Mouse (Mus musculus) forebrain, embryonic 14.5 days (tissue): Measurements from ENCODE around the gene Ppm1a. TPM values are rescaled to one million over a fixed set of nuclear protein-coding genes. Genes with fewer than 3 reads are reported as not detected.
"Not testable (repeated sequence)": the region's sequence is repeated elsewhere in the genome, so short reads cannot be mapped to it uniquely, and the experiment has no call there.

Experiments used
- ATAC-seq: fragments of 200-750 bp; cut with Nextera tagmentation; 2 replicates; pipeline ENCODE4 v1.8.0; 2017; ENCODE audit warnings: mild to moderate bottlenecking, moderate library complexity
- DNase-seq: peaks from one replicate; pipeline ENCODE4 v3.0.0-alpha.2; 2015; ENCODE audit warnings: low spot score
- H3K27ac ChIP-seq: fragments of 300-500 bp; sonication (generic); 2 replicates; pipeline ENCODE4 v1.5.1; 2014; ENCODE audit warnings: low read depth, mild to moderate bottlenecking, control low read depth, low read length, moderate library complexity
- H3K27me3 ChIP-seq: fragments of 300-500 bp; sonication (generic); replicated peaks from 2 replicates; pipeline ENCODE4 v1.6.1; 2014; ENCODE audit warnings: low read length, control low read depth, mixed read lengths; ENCODE audit not compliant: control insufficient read depth, insufficient read depth
- H3K36me3 ChIP-seq: fragments of 300-500 bp; sonication (generic); 2 replicates; pipeline ENCODE4 v1.6.1; 2014; ENCODE audit warnings: low read length, control low read depth; ENCODE audit not compliant: control insufficient read depth, insufficient read depth
- H3K4me1 ChIP-seq: fragments of 300-500 bp; sonication (generic); 2 replicates; pipeline ENCODE4 v1.6.1; 2014; ENCODE audit warnings: antibody characterized with exemption, low read length, control low read depth; ENCODE audit not compliant: control insufficient read depth, insufficient read depth
- H3K4me2 ChIP-seq: fragments of 300-500 bp; sonication (generic); 2 replicates; pipeline ENCODE4 v1.6.1; 2014; ENCODE audit warnings: mild to moderate bottlenecking, control low read depth, low read length
- H3K4me3 ChIP-seq: fragments of 300-500 bp; sonication (generic); 2 replicates; pipeline ENCODE4 v1.5.1; 2014; ENCODE audit warnings: low read depth, low read length, control low read depth
- H3K9ac ChIP-seq: fragments of 300-500 bp; sonication (generic); 2 replicates; pipeline ENCODE4 v1.6.1; 2014; ENCODE audit warnings: mild to moderate bottlenecking, low read length, control low read depth, moderate library complexity
- H3K9me3 ChIP-seq: fragments of 300-500 bp; sonication (generic); replicated peaks from 2 replicates; pipeline ENCODE4 v1.6.1; 2016; ENCODE audit warnings: low read length, control low read depth, mixed read lengths; ENCODE audit not compliant: control insufficient read depth
- WGBS: fragments of 180-500 bp; shearing (Covaris S2); extraction: QIAGEN DNeasy Blood & Tissue Kit; methylation state at CpG from one replicate; pipeline ENCODE4 v1.1.7; 2014; 5-methylcytosine and 5-hydroxymethylcytosine counted together
- polyA plus RNA-seq: library from polyadenylated mRNA; unstranded; fragments of >200 nt; fragmentation: Nextera tagmentation; extraction: Ambion mirVana; gene quantifications from 2 replicates; pipeline ENCODE4 v1.2.1, GENCODE M21; 2014

Ppm1a gene
- polyA plus RNA-seq, 1 experiment from 2014 or later = 45.8 TPM

GRCm38 (mm10) chr12:72768230-72768629 lies 11.0 kb downstream of the Ppm1a start:
- 87% methylated on average over 2 of the region's 2 CpGs for WGBS
- Histone ChIP-seq H3K27ac (no peak overlapping the region), H3K9ac (no peak overlapping the region), H3K4me1 (peaks cover 5% of the 10 kb centered on the region), H3K4me2 (no peak overlapping the region), H3K36me3 (no peaks in the 10 kb centered on the region), H3K4me3 (no peak overlapping the region), H3K27me3 (no peaks in the 10 kb centered on the region), H3K9me3 (no peaks in the 10 kb centered on the region)
- DNase-seq = no peak
- no peak for ATAC-seq

- 88% methylated on average over 5 of the region's 5 CpGs for WGBS
- DNase-seq = no peak
- H3K27ac ChIP-seq = no peak overlapping the region
- H3K4me2 ChIP-seq = no peak overlapping the region
- H3K4me3 ChIP-seq = no peak overlapping the region
- no peaks in the 10 kb centered on the region for H3K4me1 ChIP-seq
- H3K9ac ChIP-seq = no peak overlapping the region
- no peaks in the 10 kb centered on the region for H3K27me3 ChIP-seq
- H3K9me3 ChIP-seq = no peaks in the 10 kb centered on the region
- ATAC-seq = no peak
- H3K36me3 ChIP-seq = no peaks in the 10 kb centered on the region
These were observed 12.4 kb downstream of the Ppm1a start for GRCm38 (mm10) chr12:72769546-72770230.

GRCm38 (mm10) chr12:72771153-72771552 lies 13.9 kb downstream of the Ppm1a start:
- WGBS = 97% methylated on average over 2 of the region's 2 CpGs
- Histone ChIP-seq H3K4me1 (no peaks in the 10 kb centered on the region), H3K36me3 (0 out of 2 replicates have a peak, but pooled peaks cover 3% of the 10 kb centered on the region), H3K9ac (no peak overlapping the region), H3K27ac (no peak overlapping the region), H3K9me3 (no peaks in the 10 kb centered on the region), H3K4me3 (no peak overlapping the region), H3K27me3 (no peaks in the 10 kb centered on the region), H3K4me2 (no peak overlapping the region)
- ATAC-seq = no peak
- no peak for DNase-seq

GRCm38 (mm10) chr12:72771711-72772110 lies 14.5 kb downstream of the Ppm1a start:
- ATAC-seq = no peak
- 0 out of 2 replicates have a peak, but pooled peaks cover 3% of the 10 kb centered on the region for H3K36me3 ChIP-seq
- 91% methylated on average over 3 of the region's 3 CpGs for WGBS
- no peaks in the 10 kb centered on the region for H3K9me3 ChIP-seq
- no peaks in the 10 kb centered on the region for H3K27me3 ChIP-seq
- no peak overlapping the region for H3K4me3 ChIP-seq
- no peak overlapping the region for H3K27ac ChIP-seq
- no peak for DNase-seq
- H3K9ac ChIP-seq = no peak overlapping the region
- H3K4me1 ChIP-seq = no peaks in the 10 kb centered on the region
- no peak overlapping the region for H3K4me2 ChIP-seq

- H3K36me3 ChIP-seq = 0 out of 2 replicates have a peak, but pooled peaks cover 3% of the 10 kb centered on the region
- WGBS = 54% methylated on average over 7 of the region's 7 CpGs
- no peak overlapping the region for H3K27ac ChIP-seq
- no peak overlapping the region for H3K9ac ChIP-seq
- no peaks in the 10 kb centered on the region for H3K9me3 ChIP-seq
- no peak for DNase-seq
- no peak for ATAC-seq
- no peak overlapping the region for H3K4me2 ChIP-seq
- H3K27me3 ChIP-seq = no peaks in the 10 kb centered on the region
- no peaks in the 10 kb centered on the region for H3K4me1 ChIP-seq
- H3K4me3 ChIP-seq = no peak overlapping the region
These were observed 16.7 kb downstream of the Ppm1a start for GRCm38 (mm10) chr12:72773921-72774320.

- DNase-seq (no peak), ATAC-seq (no peak)
- H3K27ac ChIP-seq = no peak overlapping the region
- H3K9ac ChIP-seq = no peak overlapping the region
- no peaks in the 10 kb centered on the region for H3K9me3 ChIP-seq
- H3K4me2 ChIP-seq = no peak overlapping the region
- H3K27me3 ChIP-seq = no peaks in the 10 kb centered on the region
- no peak overlapping the region for H3K4me3 ChIP-seq
- WGBS = 88% methylated on average over 4 of the region's 4 CpGs
- H3K4me1 ChIP-seq = no peaks in the 10 kb centered on the region
- H3K36me3 ChIP-seq = 0 out of 2 replicates have a peak, but pooled peaks cover 3% of the 10 kb centered on the region
These were observed 20.0 kb downstream of the Ppm1a start for GRCm38 (mm10) chr12:72777244-72777643.

- Histone ChIP-seq H3K4me2 (no peak overlapping the region), H3K9me3 (no peaks in the 10 kb centered on the region), H3K9ac (no peak overlapping the region), H3K27me3 (no peaks in the 10 kb centered on the region), H3K27ac (no peak overlapping the region), H3K4me1 (no peaks in the 10 kb centered on the region), H3K36me3 (peaks cover 24% of the 10 kb centered on the region), H3K4me3 (no peak overlapping the region)
- ATAC-seq (no peak), DNase-seq (no peak)
- 94% methylated on average over 5 of the region's 5 CpGs for WGBS
These were observed 22.9 kb downstream of the Ppm1a start for GRCm38 (mm10) chr12:72780136-72780535.

- not testable (repeated sequence) for H3K4me3 ChIP-seq, H3K4me1 ChIP-seq, ATAC-seq, H3K9me3 ChIP-seq, H3K4me2 ChIP-seq, DNase-seq, H3K27ac ChIP-seq, H3K9ac ChIP-seq, H3K27me3 ChIP-seq
- WGBS = 97% methylated on average over 4 of the region's 4 CpGs
- H3K36me3 ChIP-seq = peaks cover 36% of the 10 kb centered on the region
These were observed 25.5 kb downstream of the Ppm1a start for GRCm38 (mm10) chr12:72782786-72783185.

- no peaks in the 10 kb centered on the region for H3K9me3 ChIP-seq
- H3K27ac ChIP-seq = no peak overlapping the region
- DNase-seq (no peak), ATAC-seq (no peak)
- no peak overlapping the region for H3K4me2 ChIP-seq
- H3K27me3 ChIP-seq = no peaks in the 10 kb centered on the region
- H3K4me3 ChIP-seq = no peak overlapping the region
- no peak overlapping the region for H3K9ac ChIP-seq
- H3K4me1 ChIP-seq = no peaks in the 10 kb centered on the region
- whole genome bisulfite sequencing = 95% methylated on average over 6 of the region's 6 CpGs
- H3K36me3 ChIP-seq = peaks cover 39% of the 10 kb centered on the region
These were observed 28.1 kb downstream of the Ppm1a start for GRCm38 (mm10) chr12:72785183-72785930.
